Mouse (Mus musculus) erythroblast, embryonic 14.5 days (primary cell): ENCODE data around the gene Npnt.

ENCODE experiments used
- GATA1 ChIP-seq: IDR thresholded peaks from 2 replicates; pipeline ENCODE4 v1.6.1; 2012; ENCODE audit warnings: low read length, inconsistent platforms, mixed read lengths
- TAL1 ChIP-seq: IDR thresholded peaks from 3 replicates; pipeline ENCODE4 v1.6.1; 2012; ENCODE audit warnings: low read length, inconsistent platforms, mixed read lengths

- no peak for TF ChIP-seq GATA1
- TF ChIP-seq TAL1, result no peak
Measured at GRCm38 (mm10) chr3:132903386-132903785, 46.7 kb downstream of the Npnt start.
